Mouse (Mus musculus) gastrocnemius, adult 2 months (tissue): ENCODE measurements at regions not wholly inside any gene's neighbourhood (a gene's known extent, or its start where the extent isn't known, plus 50 kb on each side); places are given as distances from the start of the nearest gene placed in this dataset.

Source experiments
- DNase-seq: peaks from one replicate; pipeline ENCODE4 v3.0.0; 2022
- H3K27ac ChIP-seq: fragments of 200-600 bp; 2 replicates; pipeline ENCODE4 v1.8.1; 2022; ENCODE audit warnings: mild to moderate bottlenecking
- H3K4me3 ChIP-seq: fragments of 200-600 bp; 2 replicates; pipeline ENCODE4 v1.8.1; 2022; ENCODE audit warnings: mild to moderate bottlenecking, moderate library complexity
- CTCF ChIP-seq: fragments of 200-600 bp; IDR thresholded peaks from 2 replicates; pipeline ENCODE4 v1.8.1; 2022; ENCODE audit warnings: antibody characterized with exemption, mild to moderate bottlenecking, moderate library complexity
- intact Hi-C: fragments of 180-260 bp; cut with DNase I; formaldehyde crosslinking; loops from one replicate; pipeline ENCODE4 v1.15.1; 2025

DNA sequence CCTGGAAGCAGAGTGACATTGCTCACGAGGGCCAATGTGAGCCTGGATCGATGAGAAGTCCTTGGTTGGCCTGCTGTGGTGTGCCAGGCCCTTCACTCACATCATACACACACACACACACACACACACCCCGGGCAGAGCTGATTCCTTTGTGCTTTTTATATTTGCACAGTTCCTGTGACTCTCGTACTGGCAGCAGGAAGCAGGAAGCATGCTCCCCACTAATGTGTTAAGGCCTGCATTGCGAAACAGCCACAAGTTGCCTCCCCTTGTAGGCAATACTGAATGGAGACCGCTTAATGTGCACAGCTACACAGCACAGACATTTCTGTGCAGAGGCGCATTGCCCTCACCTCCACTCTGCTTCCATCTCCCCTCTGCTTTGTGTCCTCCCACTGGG lies 58.7 kb upstream of the Spaca7 start:
- TF ChIP-seq CTCF = no peak
- Histone ChIP-seq H3K27ac (no peak overlapping the region), H3K4me3 (no peak overlapping the region)
- intact Hi-C loops = no loop called here
- DNase-seq = no peak

GRCm38 (mm10) chr8:12521636-12522035 lies 51.2 kb upstream of the Spaca7 start:
- TF ChIP-seq CTCF = no peak
- no peak overlapping the region for H3K4me3 ChIP-seq
- intact Hi-C loops = no loop called here
- DNase-seq = no peak
- no peak overlapping the region for H3K27ac ChIP-seq
